Mouse (Mus musculus) small intestine, adult 2 months (tissue): ENCODE measurements around the gene Gm8279. TPM values are rescaled to one million over a fixed set of nuclear protein-coding genes. Genes with fewer than 3 reads are reported as not detected.
"Not testable (repeated sequence)": the region's sequence is repeated elsewhere in the genome, so short reads cannot be mapped to it uniquely, and the experiment has no call there.

ENCODE experiments used
- H3K27ac ChIP-seq: fragments of 200-500 bp; 2 replicates; pipeline ENCODE4 v1.5.1; 2012; ENCODE audit warnings: low read depth, low read length, control low read depth, inconsistent platforms; ENCODE audit not compliant: insufficient read depth
- H3K27me3 ChIP-seq: fragments of 200-500 bp; 2 replicates; pipeline ENCODE4 v1.6.1; 2012; ENCODE audit warnings: mild to moderate bottlenecking, moderate library complexity, low read length, inconsistent platforms; ENCODE audit not compliant: control insufficient read depth, insufficient read depth
- H3K36me3 ChIP-seq: fragments of 200-500 bp; 2 replicates; pipeline ENCODE4 v1.6.1; 2012; ENCODE audit warnings: mild to moderate bottlenecking, low read length, control low read depth, inconsistent platforms; ENCODE audit not compliant: control insufficient read depth, insufficient read depth
- H3K4me1 ChIP-seq: fragments of 200-500 bp; 2 replicates; pipeline ENCODE4 v1.6.1; 2012; ENCODE audit warnings: low read length, inconsistent platforms, mixed read lengths; ENCODE audit not compliant: control insufficient read depth, insufficient read depth, insufficient read length
- H3K4me3 ChIP-seq: fragments of 200-500 bp; 2 replicates; pipeline ENCODE4 v1.5.1; 2012; ENCODE audit warnings: low read depth, mild to moderate bottlenecking, control low read depth, inconsistent platforms, low read length, moderate library complexity
- WGBS: fragments of 180-500 bp; shearing (Covaris S2); methylation state at CpG from one replicate; pipeline ENCODE4 v1.1.7; 2018; 5-methylcytosine and 5-hydroxymethylcytosine counted together
- polyA plus RNA-seq: library from polyadenylated mRNA; depleted of rRNA; stranded (reverse); fragments of >200 nt; gene quantifications from 2 replicates; pipeline ENCODE4 v1.2.3, GENCODE M21; 2012; rRNA removed

Gm8279 gene
- polyA plus RNA-seq, result not detected in 2 replicates

GRCm38 (mm10) chr14:5131219-5131618, at the start of gene Gm8279:
TSS of gene Gm8279 (plus strand) at chr14:5131519.
- not testable (repeated sequence) for H3K4me3 ChIP-seq, H3K27ac ChIP-seq, H3K27me3 ChIP-seq, H3K4me1 ChIP-seq, H3K36me3 ChIP-seq
- 75% methylated on average over 2 of the region's 2 CpGs for WGBS

GRCm38 (mm10) chr14:5164235-5164634, 32.9 kb downstream of the Gm8279 start, which contains the start of gene Gm3317:
TSS of gene Gm3317 (plus strand) at chr14:5164535.
- H3K4me3 ChIP-seq, H3K4me1 ChIP-seq: not testable (repeated sequence)
- WGBS, result no CpG with 5 or more reads among the region's 1 CpGs

GRCm38 (mm10) chr14:5185493-5185892, 54.2 kb downstream of the Gm8279 start, which contains the start of gene Gm8271:
TSS of gene Gm8271 (plus strand) at chr14:5185793.
- not testable (repeated sequence) for H3K4me1 ChIP-seq, H3K36me3 ChIP-seq, H3K27ac ChIP-seq, H3K27me3 ChIP-seq, H3K4me3 ChIP-seq
- no CpG with 5 or more reads among the region's 3 CpGs for WGBS

More at GRCm38 (mm10) chr14:5164235-5164634, 32.9 kb downstream of the Gm8279 start, which contains the start of gene Gm3317:
- not testable (repeated sequence) for H3K27ac ChIP-seq, H3K27me3 ChIP-seq, H3K36me3 ChIP-seq

Other genes starting within 250 kb of the Gm8279 start
- gene Gm3278, start 239.1 kb upstream of the Gm8279 start, polyA plus RNA-seq, result not detected in 2 replicates
- not detected in 2 replicates for gene Gm8297, start 147.6 kb upstream of the Gm8279 start, polyA plus RNA-seq
- not detected in 2 replicates for gene Gm3298, start 115.6 kb upstream of the Gm8279 start, polyA plus RNA-seq
- gene 4930555G01Rik, start 80.9 kb upstream of the Gm8279 start, polyA plus RNA-seq, result not detected in 2 replicates
- not detected in 2 replicates for gene Gm8281, start 60.5 kb upstream of the Gm8279 start, polyA plus RNA-seq
- not detected in 2 replicates for gene Gm3317, start 33.0 kb downstream of the Gm8279 start, polyA plus RNA-seq
- gene Gm8271, start 54.3 kb downstream of the Gm8279 start, polyA plus RNA-seq, result not detected in 2 replicates
- gene Gm3526, start 129.1 kb downstream of the Gm8279 start, polyA plus RNA-seq, result not detected in 2 replicates
- gene Gm3542, start 203.4 kb downstream of the Gm8279 start, polyA plus RNA-seq, result not detected in 2 replicates